Mouse (Mus musculus) liver, embryonic 14.5 days (tissue): ENCODE data around the gene Pcgf2. TPM values are rescaled to one million over a fixed set of nuclear protein-coding genes. Genes with fewer than 3 reads are reported as not detected.
A peak's percentile ranks its signal among the peaks of the same experiment; 100 is the strongest.

Experiments
- ATAC-seq: fragments of 200-750 bp; cut with Nextera tagmentation; 2 replicates; pipeline ENCODE4 v1.8.0; 2017; ENCODE audit warnings: moderate number of reproducible peaks, mild to moderate bottlenecking, moderate library complexity; ENCODE audit not compliant: insufficient read depth
- DNase-seq, 3 experiments: peaks; one replicate each; pipeline ENCODE4 v3.0.0-alpha.2; 2012 to 2013; ENCODE audit warnings: low read depth in 3 of 3, low spot score in 3 of 3
- H3K27ac ChIP-seq: fragments of 300-500 bp; sonication (generic); 2 replicates; pipeline ENCODE4 v1.5.1; 2014; ENCODE audit warnings: moderate library complexity, mild to moderate bottlenecking, control low read depth, inconsistent platforms
- H3K27me3 ChIP-seq: fragments of 300-500 bp; sonication (generic); 2 replicates; pipeline ENCODE4 v1.6.1; 2014; ENCODE audit warnings: mild to moderate bottlenecking, low read length, moderate library complexity; ENCODE audit not compliant: control insufficient read depth, insufficient read depth
- H3K36me3 ChIP-seq: fragments of 300-500 bp; sonication (generic); replicated peaks from 2 replicates; pipeline ENCODE4 v1.6.1; 2014; ENCODE audit warnings: low read depth; ENCODE audit not compliant: control insufficient read depth, insufficient read depth
- H3K4me1 ChIP-seq, 2 experiments: fragments of 200-500 bp in 1 of 2; fragments of 300-500 bp in 1 of 2; sonication (generic) in 1 of 2; replicated peaks; 2 replicates each; pipeline ENCODE4 v1.6.1; 2012 to 2014; ENCODE audit warnings: antibody characterized with exemption in 1 of 2, inconsistent platforms in 1 of 2, low read length in 1 of 2; ENCODE audit not compliant: control insufficient read depth in 2 of 2, insufficient read depth in 2 of 2
- H3K4me2 ChIP-seq: fragments of 300-500 bp; sonication (generic); 2 replicates; pipeline ENCODE4 v1.6.1; 2014; ENCODE audit warnings: low read depth, mild to moderate bottlenecking, control low read depth, moderate library complexity
- H3K4me3 ChIP-seq, 2 experiments: fragments of 200-500 bp in 1 of 2; fragments of 300-500 bp in 1 of 2; sonication (generic) in 1 of 2; 2 replicates each; pipeline ENCODE4 v1.5.1; 2012 to 2014; ENCODE audit warnings: low read depth in 2 of 2, low read length in 2 of 2, mild to moderate bottlenecking in 2 of 2, control low read depth in 1 of 2, inconsistent platforms in 1 of 2, moderate library complexity in 1 of 2; ENCODE audit not compliant: insufficient read depth in 1 of 2
- H3K9ac ChIP-seq: fragments of 300-500 bp; sonication (generic); replicated peaks from 2 replicates; pipeline ENCODE4 v1.6.1; 2014; ENCODE audit warnings: mild to moderate bottlenecking, control low read depth, moderate library complexity
- H3K9me3 ChIP-seq: fragments of 300-500 bp; sonication (generic); 2 replicates; pipeline ENCODE4 v1.6.1; 2016; ENCODE audit warnings: low read length, mixed read lengths; ENCODE audit not compliant: control insufficient read depth
- CTCF ChIP-seq: IDR thresholded peaks from 2 replicates; pipeline ENCODE4 v1.5.1; 2016; ENCODE audit warnings: antibody characterized with exemption, low read depth, control low read depth
- EP300 ChIP-seq: IDR thresholded peaks from 2 replicates; pipeline ENCODE4 v1.6.1; 2016; ENCODE audit warnings: antibody characterized with exemption, low read depth
- WGBS: fragments of 180-500 bp; shearing (Covaris S2); extraction: QIAGEN DNeasy Blood & Tissue Kit; methylation state at CpG from one replicate; pipeline ENCODE4 v1.1.7; 2014; ENCODE audit not compliant: insufficient replicate concordance; 5-methylcytosine and 5-hydroxymethylcytosine counted together
- polyA plus RNA-seq, 2 experiments: library from polyadenylated mRNA; depleted of rRNA in 1 of 2; stranded (reverse) in 1 of 2; unstranded in 1 of 2; fragments of >200 nt; fragmentation: Nextera tagmentation in 1 of 2; extraction: Ambion mirVana in 1 of 2; gene quantifications; 2 replicates each; pipeline versions ENCODE4 v1.2.1 to v1.2.3; 2012 to 2014

The Pcgf2 gene
- polyA plus RNA-seq, 2 experiments: 1.5 to 4.4 TPM

- H3K9me3 ChIP-seq: no peaks in the 10 kb centered on the region
- H3K27ac ChIP-seq: no peak overlapping the region
- ATAC-seq (no peak), DNase-seq (no peak)
- WGBS: 74% methylated on average over 7 of the region's 7 CpGs
- H3K4me2 ChIP-seq: no peak overlapping the region
- no peaks in the 10 kb centered on the region for H3K36me3 ChIP-seq
- H3K4me1 ChIP-seq: no peaks in the 10 kb centered on the region; a peak in 1 of 4 replicates
- H3K4me3 ChIP-seq: no peak overlapping the region
- TF ChIP-seq EP300 (no peak), CTCF (peak; percentile 42)
- no peak overlapping the region for H3K9ac ChIP-seq
- peaks cover 42% of the 10 kb centered on the region for H3K27me3 ChIP-seq
Observed at GRCm38 (mm10) chr11:97666221-97666620, 34.1 kb downstream of the Pcgf2 start.

DNA sequence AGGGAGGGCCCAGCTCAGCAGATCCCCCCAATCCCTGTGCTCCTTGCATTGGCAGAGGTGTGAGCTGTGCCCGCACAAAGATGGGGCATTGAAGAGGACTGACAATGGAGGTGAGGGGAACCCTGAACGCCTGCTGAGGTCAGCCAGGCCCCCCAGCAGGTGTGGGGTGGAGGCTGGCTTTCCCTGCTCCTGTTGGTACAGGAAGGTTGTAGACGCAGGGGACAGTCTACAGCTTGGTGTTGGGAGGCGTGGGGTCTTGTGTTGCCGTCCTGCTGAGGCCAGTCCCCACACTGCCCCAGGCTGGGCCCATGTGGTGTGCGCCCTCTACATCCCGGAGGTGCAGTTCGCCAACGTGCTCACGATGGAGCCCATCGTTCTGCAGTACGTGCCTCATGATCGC is 34.9 kb downstream of the Pcgf2 start:
- DNase-seq (no peak), ATAC-seq (no peak)
- H3K4me2 ChIP-seq: no peak overlapping the region
- H3K4me1 ChIP-seq: peaks cover 0 to 3% of the 10 kb centered on the region in 2 experiments; a peak in 1 of 4 replicates
- H3K4me3 ChIP-seq: no peak overlapping the region
- no peaks in the 10 kb centered on the region for H3K9me3 ChIP-seq
- H3K27ac ChIP-seq: no peak overlapping the region
- no peak overlapping the region for H3K9ac ChIP-seq
- no peaks in the 10 kb centered on the region for H3K36me3 ChIP-seq
- no peak for TF ChIP-seq CTCF
- 70% methylated on average over 13 of the region's 13 CpGs for WGBS
- peaks cover 50% of the 10 kb centered on the region for H3K27me3 ChIP-seq

DNA sequence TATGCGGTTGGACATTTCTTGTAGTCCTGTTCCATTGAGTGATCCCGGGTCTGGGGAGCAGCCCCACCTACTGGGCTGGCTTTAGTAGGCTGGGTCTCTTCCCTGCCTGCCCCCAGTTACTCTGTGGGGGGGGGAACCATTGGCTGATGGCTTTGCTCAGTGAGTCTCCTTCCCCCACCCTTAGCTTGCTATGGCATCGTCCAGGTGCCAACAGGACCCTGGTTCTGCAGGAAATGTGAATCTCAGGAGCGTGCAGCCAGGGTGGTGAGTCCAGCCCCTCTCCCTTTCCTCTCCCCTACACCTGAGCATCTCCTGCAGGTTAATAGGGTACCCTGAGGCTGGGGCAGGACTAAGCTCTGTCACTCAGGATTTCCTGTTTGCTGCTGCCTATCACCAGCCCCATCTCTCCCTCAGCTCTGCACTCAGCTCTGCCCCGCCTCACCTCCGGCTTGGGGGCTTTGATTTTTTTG is 35.5 kb downstream of the Pcgf2 start:
- Histone ChIP-seq H3K27me3 (peaks cover 56% of the 10 kb centered on the region), H3K27ac (no peak overlapping the region), H3K4me1 (peaks cover 0 to 3% of the 10 kb centered on the region in 2 experiments; a peak in 1 of 4 replicates), H3K4me2 (no peak overlapping the region), H3K36me3 (no peaks in the 10 kb centered on the region), H3K9me3 (no peaks in the 10 kb centered on the region), H3K4me3 (no peak overlapping the region), H3K9ac (no peak overlapping the region)
- ATAC-seq (no peak), DNase-seq (no peak)
- TF ChIP-seq CTCF: peak; percentile 17; the same call in 1 of the 2 replicates
- TF ChIP-seq EP300: no peak
- 18% methylated on average over 6 of the region's 6 CpGs for WGBS

GRCm38 (mm10) chr11:97664339-97664665 is 36.0 kb downstream of the Pcgf2 start:
- DNase-seq: no peak
- Histone ChIP-seq H3K9me3 (no peaks in the 10 kb centered on the region), H3K4me1 (peaks cover 0 to 4% of the 10 kb centered on the region in 2 experiments; a peak in 1 of 4 replicates), H3K27me3 (peaks cover 61% of the 10 kb centered on the region), H3K4me3 (peak overlapping the region; percentile 48 to 59; a peak in 3 of 4 replicates), H3K4me2 (peak overlapping the region; percentile 60), H3K36me3 (no peaks in the 10 kb centered on the region), H3K27ac (no peak overlapping the region), H3K9ac (no peak overlapping the region)
- no peak for ATAC-seq
- TF ChIP-seq EP300 (no peak), CTCF (no peak)
- 4% methylated on average over 8 of the region's 8 CpGs for WGBS

DNA sequence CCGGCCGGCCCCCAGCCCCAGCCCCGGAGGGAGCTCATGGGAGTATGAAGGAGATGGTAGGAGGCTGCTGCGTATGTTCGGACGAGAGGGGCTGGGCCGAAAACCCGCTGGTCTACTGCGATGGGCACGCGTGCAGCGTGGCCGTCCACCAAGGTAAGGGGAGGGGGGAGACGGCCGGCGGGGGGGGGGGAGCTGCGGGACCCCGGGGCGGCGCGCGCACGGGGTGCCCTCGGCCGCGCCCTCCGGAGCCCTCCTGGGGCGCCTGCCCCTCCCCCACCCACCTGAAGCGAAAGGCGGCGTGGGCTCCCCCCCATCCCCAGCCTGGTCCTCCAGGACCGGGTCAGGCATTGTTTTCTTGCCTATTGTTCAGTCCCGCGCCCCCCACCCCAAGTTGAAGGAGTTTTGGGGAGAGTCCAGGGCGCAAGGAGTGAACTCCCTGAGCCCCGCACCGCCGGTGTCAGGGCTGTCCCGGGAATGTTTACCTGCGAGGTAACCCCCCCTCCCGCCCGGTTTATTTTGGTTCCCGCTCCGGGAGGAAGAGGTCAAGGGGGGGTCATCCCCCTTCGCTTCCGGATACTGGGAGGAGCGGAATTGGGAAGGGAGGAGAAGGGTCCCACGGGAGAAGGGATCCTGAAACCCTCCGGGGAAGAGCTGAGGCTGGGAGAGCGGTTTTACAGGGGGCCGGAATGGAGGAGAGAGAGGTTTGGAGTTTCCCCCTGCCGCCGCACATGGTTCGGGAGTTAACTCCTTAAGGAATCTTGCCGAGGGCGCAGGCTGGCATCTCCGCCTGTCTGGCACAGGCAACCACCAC is 36.6 kb downstream of the Pcgf2 start:
- TF ChIP-seq EP300 (no peak), CTCF (no peak)
- peaks cover 0 to 10% of the 10 kb centered on the region in 2 experiments; a peak in 2 of 4 replicates for H3K4me1 ChIP-seq
- peak overlapping the region; percentile 48 to 59 for H3K4me3 ChIP-seq
- H3K4me2 ChIP-seq: peak overlapping the region; percentile 60
- no peak for ATAC-seq
- H3K9ac ChIP-seq: no peak overlapping the region
- no peak for DNase-seq
- peaks cover 65% of the 10 kb centered on the region for H3K27me3 ChIP-seq
- no peaks in the 10 kb centered on the region for H3K9me3 ChIP-seq
- 1% methylated on average over 37 of the region's 57 CpGs for whole genome bisulfite sequencing
- no peaks in the 10 kb centered on the region for H3K36me3 ChIP-seq
- H3K27ac ChIP-seq: no peak overlapping the region
